18 mouse cellular contexts compared by ENCODE assay signal in the genomic region with DNA sequence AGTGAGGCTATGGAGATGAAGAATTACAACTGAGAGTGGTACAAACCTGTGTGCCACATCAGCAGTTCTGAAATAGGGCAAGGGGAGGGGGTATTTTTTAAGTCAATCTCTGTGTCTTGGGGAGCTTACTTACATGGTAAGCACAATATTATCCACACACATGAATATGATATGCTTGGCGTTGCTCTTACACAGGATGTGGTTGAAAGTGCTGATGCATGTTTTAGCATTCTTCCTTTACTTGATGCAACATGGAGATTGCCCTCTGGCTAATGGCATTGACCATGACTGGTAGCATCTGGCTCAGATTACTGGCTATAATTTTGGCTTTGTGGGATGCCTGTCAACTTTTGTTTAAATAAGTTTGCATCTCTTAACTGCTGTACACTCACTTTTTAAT.
DNase-seq lines count a peak whose midpoint lies in the region; ATAC-seq lines count a peak whose summit lies in the region.
"Had no signal": no experiment of that assay in that cellular context is flagged by ENCODE, and none has a peak within 500 bp of the region (broad histone marks: within the 10 kb centered on the region; RNA-seq: fewer than 3 reads in every experiment).

No protein-coding gene starts in this region.

- H3K9ac ChIP-seq in embryonic facial prominence, embryonic 11.5 days (replicated peaks; ENCODE audit: low read length): no peak overlapping the region
- H3K9ac ChIP-seq in kidney, embryonic 14.5 days (ENCODE audit: low read depth, low read length): no peak overlapping the region
- H3K9ac ChIP-seq: hindbrain, embryonic 13.5 days; liver, embryonic 14.5 days; midbrain, embryonic 13.5 days had no signal

- H3K4me2 ChIP-seq in embryonic facial prominence, embryonic 11.5 days (ENCODE audit: low read depth, low read length): no peak overlapping the region
- H3K4me2 ChIP-seq in kidney, embryonic 14.5 days (replicated peaks; ENCODE audit: low read depth, low read length): no peak overlapping the region
- H3K4me2 ChIP-seq: hindbrain, embryonic 13.5 days; midbrain, embryonic 13.5 days had no signal

- no peaks in the 10 kb centered on the region for H3K4me1 ChIP-seq in embryonic facial prominence, embryonic 11.5 days (ENCODE audit: control insufficient read depth, insufficient read depth, low read length)
- H3K4me1 ChIP-seq in kidney, embryonic 14.5 days (ENCODE audit: control insufficient read depth, insufficient read depth, low read length): no peaks in the 10 kb centered on the region
- H3K4me1 ChIP-seq: hindbrain, embryonic 13.5 days; midbrain, embryonic 13.5 days had no signal

- no peaks in the 10 kb centered on the region for H3K36me3 ChIP-seq in embryonic facial prominence, embryonic 11.5 days (replicated peaks; ENCODE audit: control insufficient read depth, insufficient read depth, low read depth, low read length)
- no peaks in the 10 kb centered on the region for H3K36me3 ChIP-seq in macrophage (ENCODE audit: inconsistent target)
- H3K36me3 ChIP-seq in kidney, embryonic 14.5 days (ENCODE audit: control insufficient read depth, insufficient read depth, low read length): peaks cover 3% of the 10 kb centered on the region; the same call in 1 of the 2 replicates
- H3K36me3 ChIP-seq: forebrain, embryonic 10.5 days; hindbrain, embryonic 13.5 days; midbrain, embryonic 13.5 days had no signal

- 37% methylated on average over 1 of the region's 1 CpGs for WGBS in embryonic facial prominence, embryonic 11.5 days
- WGBS in macrophage (ENCODE audit: missing documents): 0% methylated on average over 1 of the region's 1 CpGs
- whole genome bisulfite sequencing in kidney, embryonic 14.5 days: 71% methylated on average over 1 of the region's 1 CpGs

- no peaks in the 10 kb centered on the region for H3K79me2 ChIP-seq in macrophage (ENCODE audit: inconsistent target)

- ATAC-seq in embryonic facial prominence, embryonic 11.5 days (replicated peaks; ENCODE audit: insufficient number of reproducible peaks, low FRiP score, low TSS enrichment, low read depth): 0 out of 2 replicates have a peak, but pooled peaks have one; percentile 39
- ATAC-seq in cerebellum, adult (ENCODE audit: insufficient number of reproducible peaks, low FRiP score, low TSS enrichment): no peak
- no peak for ATAC-seq in kidney, embryonic 14.5 days (ENCODE audit: low FRiP score, low TSS enrichment)
- ATAC-seq: midbrain, embryonic 13.5 days had no signal

- H3K9me3 ChIP-seq in embryonic facial prominence, embryonic 11.5 days (replicated peaks; ENCODE audit: control insufficient read depth, low read length): no peaks in the 10 kb centered on the region
- no peaks in the 10 kb centered on the region for H3K9me3 ChIP-seq in kidney, embryonic 14.5 days (ENCODE audit: control insufficient read depth, low read length)
- H3K9me3 ChIP-seq: forebrain, embryonic 10.5 days; hindbrain, embryonic 13.5 days; midbrain, embryonic 13.5 days had no signal

- no peaks in the 10 kb centered on the region for H3K27me3 ChIP-seq in embryonic facial prominence, embryonic 11.5 days (ENCODE audit: control insufficient read depth, insufficient read depth, low read length)
- no peaks in the 10 kb centered on the region for H3K27me3 ChIP-seq in kidney, embryonic 14.5 days (ENCODE audit: control insufficient read depth, insufficient read depth, low read length)
- H3K27me3 ChIP-seq: hindbrain, embryonic 13.5 days; midbrain, embryonic 13.5 days had no signal

- H3K4me3 ChIP-seq in embryonic facial prominence, embryonic 11.5 days (ENCODE audit: low read depth, low read length): no peak overlapping the region
- no peak overlapping the region for H3K4me3 ChIP-seq in macrophage (ENCODE audit: inconsistent target)
- H3K4me3 ChIP-seq in kidney, embryonic 14.5 days (ENCODE audit: low read length): no peak overlapping the region
- H3K4me3 ChIP-seq: forebrain, embryonic 10.5 days; hindbrain, embryonic 13.5 days; left cerebral cortex, adult 2 months; midbrain, embryonic 13.5 days had no signal

- peak; percentile 57 for DNase-seq in thymus, postnatal 0 days (ENCODE audit: low spot score)
- no peak for DNase-seq in thymus, adult 18-20 months
- DNase-seq in embryonic facial prominence, embryonic 11.5 days (ENCODE audit: low spot score): peak; percentile 73
- no peak for DNase-seq in adrenal gland, adult 18-20 months (ENCODE audit: low spot score in 2 of 2)
- DNase-seq in heart, adult 9 months (ENCODE audit: low spot score in 2 of 2): no peak
- DNase-seq: cerebellum, adult 11 months; heart, adult 11 months; kidney, adult 8-10 months; lung, postnatal 10 days; right cerebral cortex, postnatal 25 days had no signal

- no peak overlapping the region for H3K27ac ChIP-seq in embryonic facial prominence, embryonic 11.5 days (replicated peaks; ENCODE audit: low read depth, low read length)
- peak overlapping the region; percentile 17; the same call in 1 of the 2 replicates for H3K27ac ChIP-seq in macrophage
- no peak overlapping the region for H3K27ac ChIP-seq in kidney, embryonic 14.5 days (ENCODE audit: low read depth, low read length)
- H3K27ac ChIP-seq: forebrain, embryonic 10.5 days; hindbrain, embryonic 13.5 days; left cerebral cortex, adult 2 months; liver, embryonic 14.5 days; midbrain, embryonic 13.5 days had no signal

Comparison
In these comparisons a context has a peak if more than half of its experiments do, and no peak if none do; other contexts are left out.
1. DNase-seq: peak in thymus, postnatal 0 days (single experiment) and embryonic facial prominence, embryonic 11.5 days (single experiment); none in thymus, adult 18-20 months (0 of 2), adrenal gland, adult 18-20 months (0 of 2) and heart, adult 9 months (0 of 2).